Mouse (Mus musculus): ENCODE measurements around the gene Mbnl2. TPM values are rescaled to one million over a fixed set of nuclear protein-coding genes. Genes with fewer than 3 reads are reported as not detected.

The Mbnl2 gene
- polyA plus RNA-seq, 1 experiment: 110 TPM

GRCm38 (mm10) chr14:120362409-120362992 is 87.0 kb downstream of the Mbnl2 start:
- Histone ChIP-seq H3K27ac (ENCODE audit: insufficient read depth, low read depth, low read length) (peak overlapping the region; percentile 34; the same call in 1 of the 2 replicates), H3K4me3 (ENCODE audit: insufficient read depth, low read length) (no peak overlapping the region), H3K4me1 (ENCODE audit: control insufficient read depth, insufficient read depth, low read length) (peaks cover 19% of the 10 kb centered on the region)
- TF ChIP-seq POLR2A (IDR thresholded peaks at IDR 0.05; ENCODE audit: borderline replicate concordance, low read depth, low read length) (no peak), CTCF (IDR thresholded peaks at IDR 0.05; ENCODE audit: low read depth, low read length) (no peak)

- TF ChIP-seq POLR2A (IDR thresholded peaks at IDR 0.05; ENCODE audit: borderline replicate concordance, low read depth, low read length) (no peak), CTCF (IDR thresholded peaks at IDR 0.05; ENCODE audit: low read depth, low read length) (peak; percentile 20; the same call in 1 of the 2 replicates)
These were observed 87.8 kb downstream of the Mbnl2 start for GRCm38 (mm10) chr14:120363090-120363818.

GRCm38 (mm10) chr14:120365088-120365487 is 89.6 kb downstream of the Mbnl2 start:
- Histone ChIP-seq H3K4me3 (ENCODE audit: insufficient read depth, low read length) (no peak overlapping the region), H3K4me1 (ENCODE audit: control insufficient read depth, insufficient read depth, low read length) (peaks cover 19% of the 10 kb centered on the region), H3K27ac (ENCODE audit: insufficient read depth, low read depth, low read length) (no peak overlapping the region)
- TF ChIP-seq CTCF (IDR thresholded peaks at IDR 0.05; ENCODE audit: low read depth, low read length) (no peak), POLR2A (IDR thresholded peaks at IDR 0.05; ENCODE audit: borderline replicate concordance, low read depth, low read length) (no peak)

More at GRCm38 (mm10) chr14:120363090-120363818, 87.8 kb downstream of the Mbnl2 start:
- Histone ChIP-seq H3K4me1 (ENCODE audit: control insufficient read depth, insufficient read depth, low read length) (peaks cover 19% of the 10 kb centered on the region), H3K27ac (ENCODE audit: insufficient read depth, low read depth, low read length) (peak overlapping the region; percentile 34), H3K4me3 (ENCODE audit: insufficient read depth, low read length) (no peak overlapping the region)

GRCm38 (mm10) chr14:120366962-120367361 is 91.5 kb downstream of the Mbnl2 start:
- no peak overlapping the region for H3K27ac ChIP-seq (ENCODE audit: insufficient read depth, low read depth, low read length)
- H3K4me1 ChIP-seq (ENCODE audit: control insufficient read depth, insufficient read depth, low read length): peaks cover 20% of the 10 kb centered on the region
- TF ChIP-seq POLR2A (IDR thresholded peaks at IDR 0.05; ENCODE audit: borderline replicate concordance, low read depth, low read length): no peak
- no peak for TF ChIP-seq CTCF (IDR thresholded peaks at IDR 0.05; ENCODE audit: low read depth, low read length)
- no peak overlapping the region for H3K4me3 ChIP-seq (ENCODE audit: insufficient read depth, low read length)

GRCm38 (mm10) chr14:120367589-120367988 is 92.1 kb downstream of the Mbnl2 start:
- H3K4me1 ChIP-seq (ENCODE audit: control insufficient read depth, insufficient read depth, low read length): peaks cover 17% of the 10 kb centered on the region
- no peak overlapping the region for H3K27ac ChIP-seq (ENCODE audit: insufficient read depth, low read depth, low read length)
- H3K4me3 ChIP-seq (ENCODE audit: insufficient read depth, low read length): no peak overlapping the region
- no peak for TF ChIP-seq POLR2A (IDR thresholded peaks at IDR 0.05; ENCODE audit: borderline replicate concordance, low read depth, low read length)
- no peak for TF ChIP-seq CTCF (IDR thresholded peaks at IDR 0.05; ENCODE audit: low read depth, low read length)

GRCm38 (mm10) chr14:120368456-120368855 is 93.0 kb downstream of the Mbnl2 start:
- H3K4me1 ChIP-seq (ENCODE audit: control insufficient read depth, insufficient read depth, low read length): peaks cover 9% of the 10 kb centered on the region
- H3K4me3 ChIP-seq (ENCODE audit: insufficient read depth, low read length): no peak overlapping the region
- H3K27ac ChIP-seq (ENCODE audit: insufficient read depth, low read depth, low read length): no peak overlapping the region
- TF ChIP-seq POLR2A (IDR thresholded peaks at IDR 0.05; ENCODE audit: borderline replicate concordance, low read depth, low read length) (no peak), CTCF (IDR thresholded peaks at IDR 0.05; ENCODE audit: low read depth, low read length) (no peak)

GRCm38 (mm10) chr14:120368914-120369391 is 93.5 kb downstream of the Mbnl2 start:
- peaks cover 6% of the 10 kb centered on the region; the same call in 1 of the 2 replicates for H3K4me1 ChIP-seq (ENCODE audit: control insufficient read depth, insufficient read depth, low read length)
- H3K4me3 ChIP-seq (ENCODE audit: insufficient read depth, low read length): no peak overlapping the region
- TF ChIP-seq CTCF (IDR thresholded peaks at IDR 0.05; ENCODE audit: low read depth, low read length) (no peak), POLR2A (IDR thresholded peaks at IDR 0.05; ENCODE audit: borderline replicate concordance, low read depth, low read length) (no peak)
- H3K27ac ChIP-seq (ENCODE audit: insufficient read depth, low read depth, low read length): no peak overlapping the region

- TF ChIP-seq CTCF (IDR thresholded peaks at IDR 0.05; ENCODE audit: low read depth, low read length) (no peak), POLR2A (IDR thresholded peaks at IDR 0.05; ENCODE audit: borderline replicate concordance, low read depth, low read length) (no peak)
- no peak overlapping the region for H3K4me3 ChIP-seq (ENCODE audit: insufficient read depth, low read length)
- peaks cover 6% of the 10 kb centered on the region; the same call in 1 of the 2 replicates for H3K4me1 ChIP-seq (ENCODE audit: control insufficient read depth, insufficient read depth, low read length)
- no peak overlapping the region for H3K27ac ChIP-seq (ENCODE audit: insufficient read depth, low read depth, low read length)
These were observed 94.6 kb downstream of the Mbnl2 start for GRCm38 (mm10) chr14:120370044-120370443.

GRCm38 (mm10) chr14:120370631-120371030 is 95.2 kb downstream of the Mbnl2 start:
- Histone ChIP-seq H3K27ac (ENCODE audit: insufficient read depth, low read depth, low read length) (no peak overlapping the region), H3K4me3 (ENCODE audit: insufficient read depth, low read length) (no peak overlapping the region), H3K4me1 (ENCODE audit: control insufficient read depth, insufficient read depth, low read length) (peaks cover 6% of the 10 kb centered on the region; the same call in 1 of the 2 replicates)
- TF ChIP-seq CTCF (IDR thresholded peaks at IDR 0.05; ENCODE audit: low read depth, low read length) (no peak), POLR2A (IDR thresholded peaks at IDR 0.05; ENCODE audit: borderline replicate concordance, low read depth, low read length) (no peak)

- no peak for TF ChIP-seq CTCF (IDR thresholded peaks at IDR 0.05; ENCODE audit: low read depth, low read length)
- TF ChIP-seq POLR2A (IDR thresholded peaks at IDR 0.05; ENCODE audit: borderline replicate concordance, low read depth, low read length): no peak
- Histone ChIP-seq H3K4me1 (ENCODE audit: control insufficient read depth, insufficient read depth, low read length) (peaks cover 6% of the 10 kb centered on the region; the same call in 1 of the 2 replicates), H3K27ac (ENCODE audit: insufficient read depth, low read depth, low read length) (no peak overlapping the region), H3K4me3 (ENCODE audit: insufficient read depth, low read length) (no peak overlapping the region)
These were observed 95.7 kb downstream of the Mbnl2 start for GRCm38 (mm10) chr14:120371174-120371573.
